Mouse (Mus musculus): ENCODE results near the gene Mpl.

Gene Mpl

GRCm38 (mm10) chr4:118429215-118429895, 28.0 kb downstream of the Mpl start:
- in situ Hi-C loops (cut with MboI; ENCODE audit: low pct_unique_long_range_greater_than_20kb in 1 of 2, low sequenced_read_pairs in 2 of 2, unreplicated experiment in 1 of 2): no loop called here

GRCm38 (mm10) chr4:118428531-118429214, 28.6 kb downstream of the Mpl start:
- in situ Hi-C loops (cut with MboI; ENCODE audit: low pct_unique_long_range_greater_than_20kb in 1 of 2, low sequenced_read_pairs in 2 of 2, unreplicated experiment in 1 of 2): no loop called here

DNA sequence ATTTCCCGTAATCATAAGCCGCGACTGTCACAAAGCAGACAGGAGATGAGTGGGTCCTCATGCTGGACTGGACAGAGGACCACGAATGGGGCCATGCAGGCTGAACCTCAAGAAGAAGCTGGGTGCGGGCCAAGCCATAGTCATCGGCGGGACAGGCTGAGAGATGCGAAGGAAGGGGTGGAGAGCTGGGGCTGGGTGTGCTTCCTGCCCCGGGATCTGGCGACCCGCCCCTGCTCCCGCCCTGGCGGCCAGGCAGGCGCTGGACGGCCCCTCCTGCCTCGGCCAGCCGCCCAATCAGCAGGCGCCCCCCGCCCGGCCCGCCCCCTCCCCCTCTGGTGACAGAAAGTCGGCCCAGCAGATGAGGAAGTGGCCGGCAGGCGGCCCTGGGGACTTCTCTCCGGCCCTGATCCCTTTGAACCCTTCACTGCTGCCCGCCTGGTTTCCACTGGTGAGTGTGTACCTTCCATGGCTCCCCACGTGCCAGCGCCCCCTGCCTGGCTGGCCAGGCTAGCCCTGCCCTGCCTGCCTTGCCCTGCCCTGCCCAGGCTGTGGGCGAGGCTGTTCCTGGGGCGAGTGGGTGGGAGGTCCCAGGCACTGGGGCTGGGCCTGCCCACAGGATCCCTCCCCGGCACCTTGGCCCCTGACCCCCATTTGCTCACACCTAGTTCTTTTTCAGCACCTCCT, 29.4 kb downstream of the Mpl start, which contains the start of gene Elovl1:
TSS of gene Elovl1 (plus strand) at position 326 of the 684 bp plus-strand sequence.
- in situ Hi-C loops (cut with MboI; ENCODE audit: low pct_unique_long_range_greater_than_20kb in 1 of 2, low sequenced_read_pairs in 2 of 2, unreplicated experiment in 1 of 2): no loop called here

GRCm38 (mm10) chr4:118427415-118427767, 29.9 kb downstream of the Mpl start:
- in situ Hi-C loops (cut with MboI; ENCODE audit: low pct_unique_long_range_greater_than_20kb in 1 of 2, low sequenced_read_pairs in 2 of 2, unreplicated experiment in 1 of 2): no loop called here

- in situ Hi-C loops (cut with MboI; ENCODE audit: low pct_unique_long_range_greater_than_20kb in 1 of 2, low sequenced_read_pairs in 2 of 2, unreplicated experiment in 1 of 2): no loop called here
These were observed 31.9 kb downstream of the Mpl start for GRCm38 (mm10) chr4:118425374-118425773.

GRCm38 (mm10) chr4:118424541-118425160, 32.7 kb downstream of the Mpl start:
- in situ Hi-C loops (cut with MboI; ENCODE audit: low pct_unique_long_range_greater_than_20kb in 1 of 2, low sequenced_read_pairs in 2 of 2, unreplicated experiment in 1 of 2): no loop called here

- in situ Hi-C loops (cut with MboI; ENCODE audit: low pct_unique_long_range_greater_than_20kb in 1 of 2, low sequenced_read_pairs in 2 of 2, unreplicated experiment in 1 of 2): no loop called here
These were observed 35.9 kb downstream of the Mpl start for GRCm38 (mm10) chr4:118421384-118421783.

DNA sequence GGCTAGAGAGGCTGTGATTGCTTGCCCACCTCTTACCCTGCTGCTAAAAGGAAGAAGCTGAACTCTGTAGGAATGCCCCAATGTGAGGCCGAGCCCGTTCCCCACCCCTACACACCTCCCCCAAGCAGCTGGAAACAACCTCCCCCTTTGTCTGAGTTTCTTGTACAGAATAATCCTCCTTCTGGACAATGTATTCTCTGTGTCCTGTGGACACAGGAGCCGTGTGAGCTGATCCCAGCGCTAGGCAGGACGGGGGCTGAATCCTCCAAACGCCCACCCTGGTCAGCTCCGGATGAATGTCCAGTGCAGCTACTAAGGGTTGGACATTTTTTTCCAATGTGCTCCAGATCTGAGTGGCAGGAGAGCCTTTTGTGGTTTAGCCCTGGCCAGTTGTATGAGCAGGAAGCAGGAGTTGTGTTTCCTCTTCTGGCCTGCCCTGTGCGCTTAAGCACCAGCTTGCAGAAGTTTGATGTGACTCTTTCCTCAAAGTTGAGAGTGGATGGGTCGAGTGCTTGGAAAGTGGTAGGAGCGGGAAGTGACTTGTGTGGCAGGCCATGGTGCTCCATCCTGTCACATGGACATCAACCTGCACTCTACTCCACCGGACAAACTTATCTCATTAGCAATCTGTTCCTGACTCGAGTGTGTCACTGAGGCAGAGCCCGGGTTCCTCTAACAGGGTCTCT, 40.1 kb downstream of the Mpl start:
- in situ Hi-C loops (cut with MboI; ENCODE audit: low pct_unique_long_range_greater_than_20kb in 1 of 2, low sequenced_read_pairs in 2 of 2, unreplicated experiment in 1 of 2): no loop called here

DNA sequence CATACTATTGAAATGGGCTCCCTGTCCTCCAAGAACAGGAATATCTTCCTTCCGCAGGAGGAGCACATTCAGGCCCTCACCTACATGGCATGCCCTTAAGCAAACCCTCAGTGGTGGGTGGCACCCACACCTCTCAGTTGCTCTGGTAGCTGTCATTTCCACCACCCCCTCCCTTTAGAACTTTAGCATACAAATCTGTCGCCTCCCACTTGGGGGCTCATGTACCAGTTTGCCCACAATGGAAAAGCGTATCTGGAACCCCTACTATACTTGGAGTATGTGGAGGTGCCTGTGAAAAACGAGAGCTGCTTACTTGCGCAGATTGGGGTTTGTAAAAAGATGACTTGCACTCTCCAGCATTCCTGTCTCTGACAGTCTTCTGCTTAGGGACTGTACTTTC, 41.0 kb downstream of the Mpl start:
- in situ Hi-C loops (cut with MboI; ENCODE audit: low pct_unique_long_range_greater_than_20kb in 1 of 2, low sequenced_read_pairs in 2 of 2, unreplicated experiment in 1 of 2): no loop called here

GRCm38 (mm10) chr4:118415779-118416178, 41.5 kb downstream of the Mpl start:
- in situ Hi-C loops (cut with MboI; ENCODE audit: low pct_unique_long_range_greater_than_20kb in 1 of 2, low sequenced_read_pairs in 2 of 2, unreplicated experiment in 1 of 2): no loop called here

DNA sequence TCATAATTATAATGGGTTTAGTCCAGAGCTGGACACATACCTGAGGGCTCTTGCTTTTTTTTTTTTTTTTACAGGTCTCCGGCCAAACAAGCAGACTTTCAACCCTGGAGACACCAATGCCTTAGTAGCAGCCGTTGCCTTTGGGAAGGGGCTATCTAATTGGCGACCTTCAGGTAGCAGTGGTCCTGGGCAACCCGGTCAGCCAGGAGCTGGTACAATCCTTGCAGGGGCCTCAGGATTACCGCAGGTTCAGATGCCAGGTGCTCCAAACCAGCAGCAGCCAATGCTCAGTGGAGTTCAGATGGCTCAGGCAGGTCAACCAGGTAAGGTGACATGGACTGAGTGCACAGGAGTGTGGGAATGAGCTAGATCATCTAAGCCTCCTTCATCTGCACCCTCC, 43.8 kb downstream of the Mpl start:
- in situ Hi-C loops (cut with MboI; ENCODE audit: low pct_unique_long_range_greater_than_20kb in 1 of 2, low sequenced_read_pairs in 2 of 2, unreplicated experiment in 1 of 2): no loop called here

DNA sequence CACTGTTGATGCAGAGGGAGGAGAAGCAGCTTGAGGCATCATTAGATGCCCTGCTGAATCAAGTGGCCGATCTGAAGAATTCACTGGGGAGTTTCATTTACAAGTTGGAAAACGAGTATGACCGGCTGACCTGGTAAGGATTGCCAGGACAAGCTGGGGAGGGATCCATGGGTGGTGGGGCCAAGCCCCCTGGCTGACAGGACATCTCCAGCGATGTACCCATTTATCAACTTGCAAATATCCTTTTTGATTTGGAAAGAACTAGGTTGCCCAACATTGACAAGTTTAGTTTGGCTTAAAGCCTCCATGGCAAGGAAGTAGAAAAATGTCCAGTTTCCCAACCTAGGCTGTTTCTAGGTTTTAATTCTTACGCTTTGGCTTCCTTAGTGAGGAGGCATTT, 46.4 kb downstream of the Mpl start:
- in situ Hi-C loops (cut with MboI; ENCODE audit: low pct_unique_long_range_greater_than_20kb in 1 of 2, low sequenced_read_pairs in 2 of 2, unreplicated experiment in 1 of 2): no loop called here

GRCm38 (mm10) chr4:118409142-118409900, 48.0 kb downstream of the Mpl start, which contains the start of the genes Szt2 and Med8:
Gene Szt2, minus strand, starts transcription at chr4:118409273.
Gene Med8, plus strand, starts transcription at chr4:118409337.
- in situ Hi-C loops (cut with MboI; ENCODE audit: low pct_unique_long_range_greater_than_20kb in 1 of 2, low sequenced_read_pairs in 2 of 2, unreplicated experiment in 1 of 2): no loop called here

DNA sequence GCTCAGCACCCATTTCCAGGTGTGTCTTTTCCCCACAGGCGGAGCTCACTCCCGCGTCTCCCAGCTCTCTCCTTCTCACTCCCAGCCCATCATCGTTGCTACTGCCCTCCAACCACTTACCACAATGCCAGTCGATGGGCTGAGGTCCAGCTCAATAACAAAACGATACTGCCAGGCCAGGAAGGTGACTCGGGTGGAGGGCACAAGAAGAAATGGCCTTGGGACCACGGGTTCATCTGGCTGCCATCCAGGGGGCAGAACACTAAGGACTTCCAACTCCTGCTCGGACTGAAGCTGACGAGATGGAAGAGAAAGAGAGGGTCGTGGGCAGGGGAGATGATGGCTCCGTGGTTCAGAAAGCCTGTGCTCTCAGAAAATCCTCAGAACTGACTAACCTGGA, 54.6 kb downstream of the Mpl start:
- in situ Hi-C loops (cut with MboI; ENCODE audit: low pct_unique_long_range_greater_than_20kb in 1 of 2, low sequenced_read_pairs in 2 of 2, unreplicated experiment in 1 of 2): no loop called here

GRCm38 (mm10) chr4:118401918-118402317, 55.4 kb downstream of the Mpl start:
- in situ Hi-C loops (cut with MboI; ENCODE audit: low pct_unique_long_range_greater_than_20kb in 1 of 2, low sequenced_read_pairs in 2 of 2, unreplicated experiment in 1 of 2): no loop called here

DNA sequence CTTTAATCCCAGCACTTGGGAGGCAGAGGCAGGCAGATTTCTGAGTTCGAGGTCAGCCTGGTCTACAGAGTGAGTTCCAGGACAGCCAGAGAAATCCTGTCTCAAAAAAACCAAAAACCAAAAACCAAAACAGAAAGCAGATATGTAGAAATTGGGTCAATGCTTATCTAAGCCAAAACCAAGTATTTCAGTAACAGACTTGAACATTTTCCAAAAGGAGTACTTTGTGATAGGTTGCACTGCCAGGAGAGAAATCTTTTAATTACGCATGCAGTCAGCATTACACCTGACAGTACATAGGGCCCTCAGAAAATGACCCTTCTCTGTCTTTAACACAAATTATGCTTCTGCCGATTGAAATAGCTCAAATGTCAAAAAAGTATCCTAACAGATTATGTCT, 55.9 kb downstream of the Mpl start:
- in situ Hi-C loops (cut with MboI; ENCODE audit: low pct_unique_long_range_greater_than_20kb in 1 of 2, low sequenced_read_pairs in 2 of 2, unreplicated experiment in 1 of 2): no loop called here

GRCm38 (mm10) chr4:118398400-118398799, 58.9 kb downstream of the Mpl start:
- in situ Hi-C loops (cut with MboI; ENCODE audit: low pct_unique_long_range_greater_than_20kb in 1 of 2, low sequenced_read_pairs in 2 of 2, unreplicated experiment in 1 of 2): no loop called here

DNA sequence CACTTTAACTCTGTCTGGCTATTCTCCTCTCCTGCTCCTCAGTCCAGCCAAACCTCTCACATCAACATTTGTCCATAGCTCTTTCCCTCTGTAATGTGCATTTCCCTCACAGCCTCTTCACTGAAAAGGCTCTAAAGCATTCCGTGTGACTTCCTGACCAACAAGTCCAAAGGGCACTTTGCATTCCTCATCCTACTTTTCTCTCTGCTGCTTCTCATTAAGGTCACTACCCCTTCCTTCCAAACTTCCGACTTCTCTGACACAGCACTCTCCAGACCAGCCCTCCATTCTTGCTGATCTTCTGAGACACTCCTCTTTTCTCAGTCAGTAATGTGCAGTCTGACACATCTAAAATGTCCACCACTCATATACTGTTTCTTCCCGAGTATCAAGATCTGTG, 60.9 kb downstream of the Mpl start:
- in situ Hi-C loops (cut with MboI; ENCODE audit: low pct_unique_long_range_greater_than_20kb in 1 of 2, low sequenced_read_pairs in 2 of 2, unreplicated experiment in 1 of 2): no loop called here
